16 mouse cellular contexts compared by ENCODE assay signal in the genomic region with DNA sequence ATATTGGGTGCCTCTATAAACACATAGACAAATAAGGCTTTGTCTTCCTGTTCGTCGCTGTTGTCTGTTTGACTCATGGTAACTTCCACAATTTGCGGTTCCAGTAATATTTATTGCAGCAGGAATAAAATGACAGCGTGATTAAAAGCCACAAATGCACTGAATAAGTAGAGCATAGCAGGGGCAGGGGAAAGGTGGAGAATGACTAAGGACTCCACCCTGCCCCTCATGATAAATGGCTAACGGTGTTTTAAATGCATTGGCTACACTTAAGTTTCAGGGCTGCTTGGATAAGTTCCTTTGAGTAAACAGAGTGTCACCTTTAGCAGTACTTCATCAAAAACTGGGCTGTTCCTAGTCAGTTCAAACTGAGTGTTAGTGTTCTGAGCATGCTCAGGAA.
"Had no signal": no experiment of that assay in that cellular context is flagged by ENCODE, and none has a peak within 500 bp of the region (broad histone marks: within the 10 kb centered on the region; RNA-seq: fewer than 3 reads in every experiment).

No protein-coding gene starts in this region.

- H3K9me3 ChIP-seq: limb, embryonic 13.5 days; neural tube, embryonic 15.5 days had no signal

- H3K36me3 ChIP-seq: limb, embryonic 13.5 days; neural tube, embryonic 15.5 days had no signal

- H3K27me3 ChIP-seq: limb, embryonic 13.5 days; megakaryocyte, embryonic 14.5 days; neural tube, embryonic 15.5 days had no signal

- ATAC-seq: inflammation-experienced regulatory T-cells, adult 6 months; intestine, postnatal 0 days; lung, postnatal 0 days had no signal

- H3K27ac ChIP-seq: limb, embryonic 13.5 days; liver, embryonic 14.5 days; neural tube, embryonic 15.5 days had no signal

- H3K4me1 ChIP-seq: limb, embryonic 13.5 days; megakaryocyte, embryonic 14.5 days; neural tube, embryonic 15.5 days had no signal

- DNase-seq: kidney, adult 8-10 months; kidney, postnatal 14 days; left cerebral cortex, postnatal 4 days; lung, adult 18-20 months; lung, postnatal 4 days; right cerebral cortex, adult 18-20 months; right cerebral cortex, postnatal 25 days; thymus, postnatal 4 days had no signal

- H3K4me2 ChIP-seq: limb, embryonic 13.5 days; neural tube, embryonic 15.5 days had no signal

- H3K4me3 ChIP-seq: limb, embryonic 13.5 days; megakaryocyte, embryonic 14.5 days; myocyte; neural tube, embryonic 15.5 days had no signal

- H3K9ac ChIP-seq: limb, embryonic 13.5 days; liver, embryonic 14.5 days; neural tube, embryonic 15.5 days had no signal
